33 mouse cellular contexts compared by ENCODE assay signal in genomic region chr13:23687907-23688306, GRCm38 (mm10). TPM values are rescaled to one million over a fixed set of nuclear protein-coding genes. Genes with fewer than 3 reads are reported as not detected.
A peak's percentile ranks its signal among the peaks of the same experiment; 100 is the strongest.
DNase-seq lines count a peak whose midpoint lies in the region; ATAC-seq and TF ChIP-seq lines count a peak whose summit lies in the region.
"Had no signal": no experiment of that assay in that cellular context is flagged by ENCODE, and none has a peak within 500 bp of the region (broad histone marks: within the 10 kb centered on the region; RNA-seq: fewer than 3 reads in every experiment).

No protein-coding gene starts in this region.

- peak overlapping the region; percentile 73 for H3K27ac ChIP-seq in liver, adult 2 months (replicated peaks; ENCODE audit: insufficient read depth, low read depth, low read length)
- no peak overlapping the region for H3K27ac ChIP-seq in limb, embryonic 11.5 days (replicated peaks; ENCODE audit: low read depth, low read length)
- H3K27ac ChIP-seq: embryonic facial prominence, embryonic 13.5 days; heart, embryonic 13.5 days; hindbrain, embryonic 14.5 days; limb, embryonic 12.5 days; lung, embryonic 15.5 days; macrophage; midbrain, embryonic 15.5 days; stomach, embryonic 15.5 days had no signal

- peaks cover 51% of the 10 kb centered on the region for H3K4me1 ChIP-seq in erythroblast, embryonic 14.5 days (ENCODE audit: control insufficient read depth)
- H3K4me1 ChIP-seq in liver, adult 2 months (ENCODE audit: control insufficient read depth, insufficient read depth, low read length), result peaks cover 19% of the 10 kb centered on the region; the same call in 1 of the 2 replicates
- H3K4me1 ChIP-seq in limb, embryonic 11.5 days (ENCODE audit: control insufficient read depth, insufficient read depth, low read length), result no peaks in the 10 kb centered on the region

- no peak for ATAC-seq in erythroblast, adult 5-6 weeks (replicated peaks; ENCODE audit: low FRiP score, poor library complexity, severe bottlenecking)
- no peak for ATAC-seq in limb, embryonic 11.5 days (ENCODE audit: insufficient number of reproducible peaks, low FRiP score, low TSS enrichment, low read depth)
- ATAC-seq: activated CD4-positive, CD25-positive, alpha-beta regulatory T cell, adult 4 months; CD4-positive, CD25-positive, alpha-beta regulatory T cell, adult 4 months; midbrain, embryonic 15.5 days had no signal

- H3K4me3 ChIP-seq in erythroblast, embryonic 14.5 days (replicated peaks), result peak overlapping the region; percentile 19
- H3K4me3 ChIP-seq in liver, adult 2 months (ENCODE audit: insufficient read depth, low read depth, low read length), result no peak overlapping the region
- no peak overlapping the region for H3K4me3 ChIP-seq in limb, embryonic 11.5 days (ENCODE audit: low read depth, low read length)
- H3K4me3 ChIP-seq: embryonic facial prominence, embryonic 13.5 days; heart, embryonic 13.5 days; limb, embryonic 12.5 days; lung, embryonic 15.5 days; midbrain, embryonic 15.5 days; myocyte; stomach, embryonic 15.5 days had no signal

- no peak overlapping the region for H3K9ac ChIP-seq in liver, adult 2 months (ENCODE audit: low read depth, low read length)
- no peak overlapping the region for H3K9ac ChIP-seq in limb, embryonic 11.5 days (ENCODE audit: low read length)
- H3K9ac ChIP-seq: embryonic facial prominence, embryonic 13.5 days; heart, embryonic 13.5 days; hindbrain, embryonic 14.5 days; limb, embryonic 12.5 days; lung, embryonic 15.5 days; midbrain, embryonic 15.5 days; stomach, embryonic 15.5 days had no signal

- H3K79me2 ChIP-seq in liver, adult 2 months (ENCODE audit: control insufficient read depth, insufficient read depth, low read length), result peaks cover 13% of the 10 kb centered on the region

- no peak overlapping the region for H3K4me2 ChIP-seq in limb, embryonic 11.5 days (ENCODE audit: low read depth, severe bottlenecking)
- H3K4me2 ChIP-seq: embryonic facial prominence, embryonic 13.5 days; heart, embryonic 13.5 days; hindbrain, embryonic 14.5 days; limb, embryonic 12.5 days; lung, embryonic 15.5 days; midbrain, embryonic 15.5 days; stomach, embryonic 15.5 days had no signal

- TF ChIP-seq CTCF in liver, adult 2 months (IDR thresholded peaks at IDR 0.05; ENCODE audit: low read depth, low read length), result no peak

- TF ChIP-seq POLR2A in liver, adult 2 months (IDR thresholded peaks at IDR 0.05; ENCODE audit: extremely low read depth, insufficient read depth, low read length), result no peak

- peak; percentile 91 for DNase-seq in liver, adult 2 months (ENCODE audit: extremely low read depth, low read depth, low spot score)
- DNase-seq in liver, result no peak
- peak; percentile 14 for DNase-seq in limb, embryonic 11.5 days (ENCODE audit: low spot score)
- DNase-seq in yolk sac, embryonic 10.5 days (ENCODE audit: low spot score), result peak; percentile 21
- DNase-seq in urinary bladder, adult 18-20 months (ENCODE audit: low spot score in 2 of 2), result no peak
- DNase-seq: adrenal gland, postnatal 25 days; cerebellum, adult 11 months; cerebellum, postnatal 14 days; right cerebral cortex, postnatal 14 days; thymus, adult 18-20 months had no signal

- 33% methylated on average over 7 of the region's 7 CpGs for WGBS in liver, adult 2 months
- WGBS in limb, embryonic 11.5 days, result 92% methylated on average over 7 of the region's 7 CpGs

- H3K27me3 ChIP-seq in erythroblast, embryonic 14.5 days (ENCODE audit: control insufficient read depth), result no peaks in the 10 kb centered on the region
- H3K27me3 ChIP-seq in liver, adult 2 months (ENCODE audit: control insufficient read depth, insufficient read depth, low read length), result no peaks in the 10 kb centered on the region
- no peaks in the 10 kb centered on the region for H3K27me3 ChIP-seq in limb, embryonic 11.5 days (ENCODE audit: control insufficient read depth, insufficient read depth, low read length)
- H3K27me3 ChIP-seq: embryonic facial prominence, embryonic 13.5 days; heart, embryonic 13.5 days; limb, embryonic 12.5 days; lung, embryonic 15.5 days; midbrain, embryonic 15.5 days; stomach, embryonic 15.5 days had no signal

- no peaks in the 10 kb centered on the region for H3K9me3 ChIP-seq in erythroblast, embryonic 14.5 days (ENCODE audit: control insufficient read depth, low read length)
- H3K9me3 ChIP-seq in limb, embryonic 11.5 days (ENCODE audit: control insufficient read depth, low read length), result no peaks in the 10 kb centered on the region
- H3K9me3 ChIP-seq: embryonic facial prominence, embryonic 13.5 days; G1E; heart, embryonic 13.5 days; limb, embryonic 12.5 days; lung, embryonic 15.5 days; midbrain, embryonic 15.5 days; stomach, embryonic 15.5 days had no signal

- H3K36me3 ChIP-seq in erythroblast, embryonic 14.5 days (ENCODE audit: control insufficient read depth), result peaks cover 24% of the 10 kb centered on the region
- H3K36me3 ChIP-seq in liver, adult 2 months (ENCODE audit: control insufficient read depth, insufficient read depth, low read length), result peaks cover 10% of the 10 kb centered on the region
- H3K36me3 ChIP-seq in limb, embryonic 11.5 days (ENCODE audit: control insufficient read depth, insufficient read depth, low read length), result no peaks in the 10 kb centered on the region
- H3K36me3 ChIP-seq: embryonic facial prominence, embryonic 13.5 days; heart, embryonic 13.5 days; limb, embryonic 12.5 days; lung, embryonic 15.5 days; midbrain, embryonic 15.5 days; stomach, embryonic 15.5 days had no signal

RNA-seq across cellular contexts. Expression of gene Hist1h2bc, which starts 3.9 kb away (rescaled TPM):
- 17.5 and 20.6 TPM in 2 replicates for polyA plus RNA-seq in erythroblast, embryonic 14.5 days (2012)
- 44.9 and 49.2 TPM in 2 replicates for total RNA-seq in erythroblast, adult 5-6 weeks (2015; ENCODE audit: low replicate concordance)
- 164 and 206 TPM in 2 replicates for total RNA-seq in erythroblast, adult 5-6 weeks (2017; ENCODE audit: low replicate concordance)
- 228 and 265 TPM in 2 replicates for total RNA-seq in liver, adult 2 months (2014; rRNA removed)
- polyA plus RNA-seq in liver, adult 2 months (2012; rRNA removed), result 312 and 443 TPM in 2 replicates
- 19.9 and 21.1 TPM in 2 replicates for polyA plus RNA-seq in limb, embryonic 11.5 days (2014; fragmentation: Nextera tagmentation; extraction: Ambion mirVana)

RNA-seq across cellular contexts. Expression of gene Hist1h2ac, which starts 4.2 kb away (rescaled TPM):
- polyA plus RNA-seq in erythroblast, embryonic 14.5 days (2012), result 1.1 and 2.1 TPM in 2 replicates
- 5.6 and 12.3 TPM in 2 replicates for total RNA-seq in erythroblast, adult 5-6 weeks (2015; ENCODE audit: low replicate concordance)
- total RNA-seq in erythroblast, adult 5-6 weeks (2017; ENCODE audit: low replicate concordance), result 55.5 and 70.6 TPM in 2 replicates
- 4.9 and 6.2 TPM in 2 replicates for total RNA-seq in liver, adult 2 months (2014; rRNA removed)
- polyA plus RNA-seq in liver, adult 2 months (2012; rRNA removed), result 0.12 and 0.22 TPM in 2 replicates
- 0.96 and 1.0 TPM in 2 replicates for polyA plus RNA-seq in limb, embryonic 11.5 days (2014; fragmentation: Nextera tagmentation; extraction: Ambion mirVana)

RNA-seq across cellular contexts. Expression of gene Hist1h1t, which starts 7.7 kb away (rescaled TPM):
- polyA plus RNA-seq in erythroblast, embryonic 14.5 days (2012), result 0.10 TPM in 1 of 2 replicates, not detected in the other
- total RNA-seq in erythroblast, adult 5-6 weeks (2015; ENCODE audit: low replicate concordance), result not detected in 2 replicates
- 1.9 and 2.0 TPM in 2 replicates for total RNA-seq in erythroblast, adult 5-6 weeks (2017; ENCODE audit: low replicate concordance)
- total RNA-seq in liver, adult 2 months (2014; rRNA removed), result not detected in 2 replicates
- not detected in 2 replicates for polyA plus RNA-seq in liver, adult 2 months (2012; rRNA removed)
- polyA plus RNA-seq in limb, embryonic 11.5 days (2014; fragmentation: Nextera tagmentation; extraction: Ambion mirVana), result 0.28 TPM in 1 of 2 replicates, not detected in the other
- total RNA-seq: adrenal gland, postnatal 25 days; gastrocnemius, adult 8-10 months; granulocyte monocyte progenitor cell, adult 5-6 weeks; heart, postnatal 25 days; layer of hippocampus, postnatal 10 days had no signal
- polyA plus RNA-seq: activated CD4-positive, CD25-positive, alpha-beta regulatory T cell, adult 4 months; CD4-positive, CD25-positive, alpha-beta regulatory T cell, adult 4 months; embryonic facial prominence, embryonic 13.5 days; forebrain, embryonic 11.5 days; G1E; heart, embryonic 13.5 days; hindbrain, embryonic 14.5 days; intestine, embryonic 14.5 days; large intestine, adult 2 months; limb, embryonic 12.5 days; macrophage; midbrain, embryonic 15.5 days; neural tube, embryonic 14.5 days; urinary bladder, adult 2 months had no signal

RNA-seq across cellular contexts. Expression of gene Hist1h4c, which starts 10.3 kb away (rescaled TPM):
- polyA plus RNA-seq in erythroblast, embryonic 14.5 days (2012), result 0.93 and 3.0 TPM in 2 replicates
- 59.8 and 77.5 TPM in 2 replicates for total RNA-seq in erythroblast, adult 5-6 weeks (2015; ENCODE audit: low replicate concordance)
- total RNA-seq in erythroblast, adult 5-6 weeks (2017; ENCODE audit: low replicate concordance), result 249 and 402 TPM in 2 replicates
- total RNA-seq in liver, adult 2 months (2014; rRNA removed), result 190 and 256 TPM in 2 replicates
- polyA plus RNA-seq in liver, adult 2 months (2012; rRNA removed), result 0.95 and 3.1 TPM in 2 replicates
- polyA plus RNA-seq in limb, embryonic 11.5 days (2014; fragmentation: Nextera tagmentation; extraction: Ambion mirVana), result 6.6 and 7.9 TPM in 2 replicates

RNA-seq across cellular contexts. Expression of gene Hfe, which starts 22.7 kb away (rescaled TPM):
- 0.15 and 0.53 TPM in 2 replicates for polyA plus RNA-seq in erythroblast, embryonic 14.5 days (2012)
- 5.0 and 17.9 TPM in 2 replicates for total RNA-seq in erythroblast, adult 5-6 weeks (2015; ENCODE audit: low replicate concordance)
- total RNA-seq in erythroblast, adult 5-6 weeks (2017; ENCODE audit: low replicate concordance), result 2.0 and 4.5 TPM in 2 replicates
- total RNA-seq in liver, adult 2 months (2014; rRNA removed), result 30.4 and 35.3 TPM in 2 replicates
- polyA plus RNA-seq in liver, adult 2 months (2012; rRNA removed), result 32.6 and 40.9 TPM in 2 replicates
- 2.1 and 3.7 TPM in 2 replicates for polyA plus RNA-seq in limb, embryonic 11.5 days (2014; fragmentation: Nextera tagmentation; extraction: Ambion mirVana)
- polyA plus RNA-seq: G1E had no signal

Comparison
In these comparisons a context has a peak if more than half of its experiments do, and no peak if none do; other contexts are left out.
1. DNase-seq: peak in liver, adult 2 months (single experiment), limb, embryonic 11.5 days (single experiment) and yolk sac, embryonic 10.5 days (single experiment); none in liver (single experiment) and urinary bladder, adult 18-20 months (0 of 2).
2. RNA of gene Hist1h2bc, which starts 3.9 kb away (polyA plus RNA-seq): 312 to 443 TPM in liver, adult 2 months; 17.5 to 20.6 TPM in erythroblast, embryonic 14.5 days and 19.9 to 21.1 TPM in limb, embryonic 11.5 days; every median in the first group is over 10 times any median in the second.